Mouse (Mus musculus) heart, embryonic 14.5 days (tissue): ENCODE measurements around the gene Wasf3. TPM values are rescaled to one million over a fixed set of nuclear protein-coding genes. Genes with fewer than 3 reads are reported as not detected.

Experiments
- ATAC-seq: fragments of 200-750 bp; cut with Nextera tagmentation; 2 replicates; pipeline ENCODE4 v1.8.0; 2017; ENCODE audit warnings: low read depth, moderate TSS enrichment; ENCODE audit not compliant: insufficient number of reproducible peaks, insufficient read depth, low FRiP score
- H3K27ac ChIP-seq, 2 experiments: fragments of 200-500 bp in 1 of 2; fragments of 300-500 bp in 1 of 2; sonication (generic) in 1 of 2; replicated peaks in 1 of 2; 2 replicates each; pipeline ENCODE4 v1.5.1; 2012 to 2014; ENCODE audit warnings: low read depth in 2 of 2, low read length in 2 of 2, control low read depth in 1 of 2, mild to moderate bottlenecking in 1 of 2, mixed read lengths in 1 of 2; ENCODE audit not compliant: control insufficient read depth in 1 of 2, insufficient read depth in 1 of 2
- H3K27me3 ChIP-seq: fragments of 300-500 bp; sonication (generic); 2 replicates; pipeline ENCODE4 v1.6.1; 2014; ENCODE audit warnings: mild to moderate bottlenecking, low read length, control low read depth; ENCODE audit not compliant: control insufficient read depth, insufficient read depth
- H3K36me3 ChIP-seq: fragments of 300-500 bp; sonication (generic); 2 replicates; pipeline ENCODE4 v1.6.1; 2014; ENCODE audit warnings: mild to moderate bottlenecking, control low read depth, low read length, mixed read lengths; ENCODE audit not compliant: control insufficient read depth, insufficient read depth
- H3K4me1 ChIP-seq, 2 experiments: fragments of 200-500 bp in 1 of 2; fragments of 300-500 bp in 1 of 2; sonication (generic) in 1 of 2; 2 replicates each; pipeline ENCODE4 v1.6.1; 2012 to 2014; ENCODE audit warnings: low read length in 2 of 2, control low read depth in 1 of 2, mixed read lengths in 1 of 2; ENCODE audit not compliant: control insufficient read depth in 2 of 2, insufficient read depth in 2 of 2
- H3K4me2 ChIP-seq: fragments of 300-500 bp; sonication (generic); 2 replicates; pipeline ENCODE4 v1.6.1; 2014; ENCODE audit warnings: mild to moderate bottlenecking, low read length
- H3K4me3 ChIP-seq, 2 experiments: fragments of 200-500 bp in 1 of 2; fragments of 300-500 bp in 1 of 2; sonication (generic) in 1 of 2; 2 replicates each; pipeline ENCODE4 v1.5.1; 2012 to 2014; ENCODE audit warnings: low read length in 2 of 2, mild to moderate bottlenecking in 2 of 2, control low read depth in 1 of 2, low read depth in 1 of 2, moderate library complexity in 1 of 2; ENCODE audit not compliant: control insufficient read depth in 1 of 2, insufficient read depth in 1 of 2
- H3K9ac ChIP-seq: fragments of 300-500 bp; sonication (generic); 2 replicates; pipeline ENCODE4 v1.6.1; 2014; ENCODE audit warnings: mild to moderate bottlenecking, low read length
- H3K9me3 ChIP-seq: fragments of 300-500 bp; sonication (generic); 2 replicates; pipeline ENCODE4 v1.6.1; 2016; ENCODE audit warnings: low read length, control low read depth; ENCODE audit not compliant: control insufficient read depth
- WGBS: fragments of 180-500 bp; shearing (Covaris S2); extraction: QIAGEN DNeasy Blood & Tissue Kit; methylation state at CpG from one replicate; pipeline ENCODE4 v1.1.7; 2014; 5-methylcytosine and 5-hydroxymethylcytosine counted together
- polyA plus RNA-seq: library from polyadenylated mRNA; unstranded; fragments of >200 nt; fragmentation: Nextera tagmentation; extraction: Ambion mirVana; gene quantifications from 2 replicates; pipeline ENCODE4 v1.2.1, GENCODE M21; 2014

Wasf3 gene
- 0.07 and 0.24 TPM in 2 replicates for polyA plus RNA-seq

GRCm38 (mm10) chr5:146384935-146385591 lies at the start of gene Wasf3:
Gene Wasf3, plus strand, starts transcription at chr5:146384985.
- ATAC-seq, result peak; percentile 73
- 1% methylated on average over 44 of the region's 66 CpGs for WGBS

GRCm38 (mm10) chr5:146338064-146338463 lies 46.7 kb upstream of the Wasf3 start:
- WGBS, result 62% methylated on average over 9 of the region's 9 CpGs
- ATAC-seq, result no peak
- Histone ChIP-seq H3K27ac (no peak overlapping the region), H3K27me3 (no peaks in the 10 kb centered on the region), H3K9ac (no peak overlapping the region), H3K4me2 (no peak overlapping the region), H3K4me1 (no peaks in the 10 kb centered on the region), H3K9me3 (0 out of 2 replicates have a peak, but pooled peaks cover 4% of the 10 kb centered on the region), H3K36me3 (no peaks in the 10 kb centered on the region), H3K4me3 (no peak overlapping the region)

More at GRCm38 (mm10) chr5:146384935-146385591, at the start of gene Wasf3:
- Histone ChIP-seq H3K4me2 (peak within 1 kb of the TSS; percentile 82), H3K4me3 (peak within 1 kb of the TSS; percentile 42 to 50), H3K9me3 (peaks cover 4% of the 10 kb centered on the region; the same call in 1 of the 2 replicates), H3K9ac (peak within 1 kb of the TSS; percentile 47; the same call in 1 of the 2 replicates), H3K36me3 (no peaks in the 10 kb centered on the region), H3K27me3 (peaks cover 26% of the 10 kb centered on the region), H3K4me1 (peaks cover 2 to 6% of the 10 kb centered on the region in 2 experiments; a peak in 1 of 4 replicates), H3K27ac (no peak within 1 kb of the TSS)

- Histone ChIP-seq H3K9me3 (0 out of 2 replicates have a peak, but pooled peaks cover 4% of the 10 kb centered on the region), H3K9ac (no peak overlapping the region), H3K4me2 (no peak overlapping the region), H3K27me3 (no peaks in the 10 kb centered on the region), H3K27ac (no peak overlapping the region), H3K4me3 (no peak overlapping the region), H3K36me3 (no peaks in the 10 kb centered on the region), H3K4me1 (no peaks in the 10 kb centered on the region)
- 79% methylated on average over 4 of the region's 4 CpGs for WGBS
- ATAC-seq, result no peak
Observed at GRCm38 (mm10) chr5:146340037-146340436, 44.7 kb upstream of the Wasf3 start.

GRCm38 (mm10) chr5:146344911-146345686 lies 39.7 kb upstream of the Wasf3 start:
- Histone ChIP-seq H3K9me3 (0 out of 2 replicates have a peak, but pooled peaks cover 4% of the 10 kb centered on the region), H3K27me3 (no peaks in the 10 kb centered on the region), H3K4me1 (no peaks in the 10 kb centered on the region), H3K4me2 (no peak overlapping the region), H3K4me3 (no peak overlapping the region), H3K27ac (no peak overlapping the region), H3K36me3 (no peaks in the 10 kb centered on the region), H3K9ac (no peak overlapping the region)
- ATAC-seq, result no peak
- WGBS, result 82% methylated on average over 12 of the region's 12 CpGs

GRCm38 (mm10) chr5:146347081-146347480 lies 37.7 kb upstream of the Wasf3 start:
- Histone ChIP-seq H3K9ac (no peak overlapping the region), H3K27ac (no peak overlapping the region), H3K4me2 (no peak overlapping the region), H3K4me3 (no peak overlapping the region), H3K4me1 (no peaks in the 10 kb centered on the region), H3K9me3 (0 out of 2 replicates have a peak, but pooled peaks cover 2% of the 10 kb centered on the region), H3K36me3 (no peaks in the 10 kb centered on the region), H3K27me3 (no peaks in the 10 kb centered on the region)
- no peak for ATAC-seq
- WGBS, result 68% methylated on average over 6 of the region's 6 CpGs

GRCm38 (mm10) chr5:146349183-146349582 lies 35.6 kb upstream of the Wasf3 start:
- Histone ChIP-seq H3K4me3 (no peak overlapping the region), H3K4me2 (no peak overlapping the region), H3K9ac (no peak overlapping the region), H3K4me1 (no peaks in the 10 kb centered on the region), H3K36me3 (no peaks in the 10 kb centered on the region), H3K9me3 (no peaks in the 10 kb centered on the region), H3K27me3 (no peaks in the 10 kb centered on the region), H3K27ac (no peak overlapping the region)
- WGBS, result 73% methylated on average over 3 of the region's 3 CpGs
- no peak for ATAC-seq

- no peak overlapping the region for H3K4me2 ChIP-seq
- H3K9ac ChIP-seq, result no peak overlapping the region
- no peaks in the 10 kb centered on the region for H3K4me1 ChIP-seq
- H3K4me3 ChIP-seq, result no peak overlapping the region
- H3K36me3 ChIP-seq, result no peaks in the 10 kb centered on the region
- WGBS, result 81% methylated on average over 11 of the region's 11 CpGs
- H3K27ac ChIP-seq, result no peak overlapping the region
- no peaks in the 10 kb centered on the region for H3K27me3 ChIP-seq
- H3K9me3 ChIP-seq, result no peaks in the 10 kb centered on the region
- ATAC-seq, result no peak
Observed at GRCm38 (mm10) chr5:146350784-146351183, 34.0 kb upstream of the Wasf3 start.
